Mouse (Mus musculus): ENCODE data around the gene Mpst.

The Mpst gene

DNA sequence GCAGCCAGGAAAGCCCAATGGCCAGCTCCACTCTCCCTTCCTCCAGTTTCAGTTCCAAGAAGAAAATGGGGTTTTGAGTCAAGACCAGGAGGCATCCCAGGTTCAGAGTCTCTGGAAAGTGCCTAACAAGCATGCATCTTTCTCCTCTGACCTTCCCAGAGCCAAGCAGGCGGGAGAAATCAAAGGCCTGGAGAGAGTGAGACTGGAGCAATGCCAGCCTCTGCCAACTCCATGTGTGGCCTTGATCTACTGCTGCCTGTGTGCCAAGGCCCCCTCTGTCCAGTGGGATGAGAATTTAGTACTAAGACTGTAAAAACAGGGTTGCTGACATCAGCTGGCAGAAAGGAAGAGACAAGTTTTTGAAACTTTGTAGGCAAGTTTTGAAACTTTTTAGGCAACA is 2.3 kb upstream of the Mpst start:
- DNase-seq (ENCODE audit: low spot score in 2 of 2) = no peak

DNA sequence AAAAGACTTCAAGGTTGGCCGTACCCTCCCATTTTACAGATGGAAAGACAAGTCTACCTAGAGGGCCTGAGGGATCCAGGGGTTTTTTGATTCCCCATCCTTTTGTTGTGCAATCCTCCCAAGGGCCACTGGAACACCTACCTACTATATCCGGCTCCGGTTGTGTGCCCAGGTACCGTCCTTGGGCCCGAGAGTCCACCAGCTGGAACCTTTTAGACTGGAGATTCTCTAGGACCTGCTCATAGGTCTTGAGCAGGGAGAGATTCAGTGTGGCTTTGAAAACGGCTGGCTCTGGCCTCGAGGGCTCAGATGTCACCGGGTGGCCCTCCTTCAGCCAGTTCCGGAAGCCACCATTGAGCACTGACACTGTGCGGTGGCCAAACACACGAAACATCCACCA is 1.1 kb upstream of the Mpst start:
- DNase-seq (ENCODE audit: low spot score in 2 of 2) = no peak

DNA sequence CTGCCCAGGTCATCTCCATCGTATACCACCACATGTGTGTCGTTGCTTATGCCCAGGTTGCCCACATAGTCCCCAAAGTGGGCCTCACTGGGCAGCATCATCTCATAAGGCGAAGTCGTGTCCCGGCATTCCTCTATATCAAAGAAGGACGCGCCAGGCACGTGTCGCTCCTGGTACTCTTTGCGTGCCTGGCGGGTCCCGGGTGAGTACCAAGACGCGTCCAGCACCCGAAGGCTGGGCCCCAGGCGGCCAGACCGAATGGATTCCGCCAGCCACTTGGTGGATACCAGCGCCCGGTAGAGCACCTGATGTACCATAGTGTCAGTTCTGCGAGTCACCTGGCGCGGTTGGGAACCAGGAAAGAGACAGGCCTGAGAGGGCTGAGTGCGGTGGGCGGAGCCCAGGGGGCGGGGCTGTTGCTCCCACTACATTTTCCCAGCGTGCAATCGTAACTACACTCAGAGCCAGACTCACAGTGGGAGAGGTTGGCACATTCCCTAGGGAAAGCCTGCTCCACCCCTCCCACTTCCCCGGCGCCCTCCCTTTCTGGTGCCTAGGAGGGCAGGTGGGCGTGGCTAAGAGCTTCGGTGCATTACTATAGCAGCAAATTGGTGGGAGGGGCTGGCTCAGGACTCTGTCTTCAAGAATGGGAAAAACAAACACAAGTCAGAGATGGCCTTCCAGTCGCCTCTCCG is 552 bp upstream of the Mpst start, which contains the start of gene Tst:
Gene Tst (minus strand): TSS at position 391 of the 695 bp plus-strand sequence.
- peak; percentile 71 to 72 for DNase-seq (ENCODE audit: low spot score in 2 of 2)

DNA sequence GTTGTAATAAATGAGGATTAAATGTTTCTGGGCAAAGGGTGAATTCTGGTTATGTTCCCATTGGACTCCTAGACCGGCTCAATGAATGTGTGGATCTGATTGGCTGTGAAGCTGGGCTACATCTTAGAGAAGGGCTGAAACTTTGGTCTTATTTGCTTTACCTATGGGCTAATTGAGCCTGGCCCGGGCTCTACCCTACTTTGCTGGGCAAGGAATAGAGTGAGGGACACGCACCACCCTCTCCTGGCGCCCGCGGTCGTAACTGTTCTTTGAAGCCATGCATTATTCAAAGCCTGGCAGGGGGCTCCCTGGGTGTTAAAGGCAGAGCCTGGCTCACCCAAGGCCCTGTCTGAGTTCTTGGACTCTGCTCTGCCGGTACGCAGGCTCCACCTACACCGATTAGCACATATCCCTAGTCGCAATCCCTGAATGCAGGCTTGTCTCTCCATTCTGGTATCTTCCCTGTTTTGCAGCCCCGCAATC is 3.4 kb downstream of the Mpst start:
- DNase-seq (ENCODE audit: low spot score in 2 of 2) = no peak

DNA sequence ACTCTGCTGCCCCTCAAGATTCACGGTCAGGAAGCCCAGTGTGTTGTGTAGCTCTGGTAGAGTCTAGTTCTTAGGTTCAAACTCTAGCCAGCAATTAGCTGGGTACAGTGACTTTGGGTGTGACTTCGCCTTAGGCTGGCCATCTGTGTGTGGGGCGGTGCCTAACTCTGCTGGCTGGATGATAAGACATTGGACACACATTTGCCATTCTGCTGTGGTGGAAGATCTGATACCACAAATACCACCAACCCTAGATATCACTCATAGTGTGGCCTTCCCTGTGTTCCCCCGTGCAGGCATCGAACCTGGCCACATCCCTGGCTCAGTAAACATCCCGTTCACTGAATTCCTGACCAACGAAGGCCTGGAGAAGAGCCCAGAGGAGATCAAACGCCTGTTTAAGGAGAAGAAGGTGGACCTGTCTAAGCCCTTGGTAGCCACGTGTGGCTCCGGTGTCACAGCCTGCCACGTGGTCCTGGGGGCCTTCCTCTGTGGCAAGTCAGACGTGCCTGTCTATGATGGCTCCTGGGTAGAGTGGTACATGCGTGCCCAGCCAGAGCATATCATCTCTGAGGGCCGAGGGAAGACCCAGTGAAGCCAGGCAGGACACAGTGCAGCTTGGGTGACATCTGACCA is 7.0 kb downstream of the Mpst start:
- DNase-seq (ENCODE audit: low spot score in 2 of 2) = no peak

DNA sequence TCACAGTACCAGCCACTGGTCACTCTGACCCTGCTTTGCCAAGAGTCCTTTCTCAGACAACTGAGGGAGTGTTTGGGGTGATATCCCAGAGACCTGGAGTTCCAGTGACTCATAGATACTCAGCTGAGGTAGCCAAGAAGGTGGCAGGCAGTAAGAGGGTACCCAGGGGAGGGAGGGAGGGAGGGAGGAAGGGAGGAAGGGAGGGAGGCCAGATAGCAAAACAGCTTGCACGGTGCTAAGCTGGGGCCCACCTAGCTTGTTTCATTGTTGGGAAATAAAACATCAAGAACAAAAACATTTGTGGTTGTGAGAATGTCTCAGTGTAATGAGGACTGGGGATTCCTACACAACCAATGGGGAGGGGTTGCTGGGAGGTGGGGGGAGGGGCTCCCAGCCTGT is 7.5 kb downstream of the Mpst start:
- no peak for DNase-seq (ENCODE audit: low spot score in 2 of 2)

DNA sequence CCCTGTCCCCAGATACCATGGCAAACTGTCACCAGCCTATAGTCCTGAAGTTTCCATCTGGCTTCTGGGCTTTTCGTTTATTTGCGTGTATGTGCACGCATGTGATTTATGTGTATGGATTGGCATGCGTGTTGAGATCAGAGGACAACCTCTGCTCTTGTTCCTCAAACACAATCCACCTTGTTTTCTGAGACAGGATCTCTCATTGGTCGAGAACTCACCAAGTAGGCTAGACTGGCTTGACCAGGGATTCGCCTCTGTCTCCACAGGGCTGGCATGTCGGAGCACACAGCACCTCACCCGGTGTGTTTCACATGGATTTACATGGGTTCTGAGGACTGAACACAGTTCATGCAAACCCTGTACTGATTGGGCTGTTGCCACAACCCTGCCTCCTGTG is 7.9 kb downstream of the Mpst start:
- no peak for DNase-seq (ENCODE audit: low spot score in 2 of 2)

DNA sequence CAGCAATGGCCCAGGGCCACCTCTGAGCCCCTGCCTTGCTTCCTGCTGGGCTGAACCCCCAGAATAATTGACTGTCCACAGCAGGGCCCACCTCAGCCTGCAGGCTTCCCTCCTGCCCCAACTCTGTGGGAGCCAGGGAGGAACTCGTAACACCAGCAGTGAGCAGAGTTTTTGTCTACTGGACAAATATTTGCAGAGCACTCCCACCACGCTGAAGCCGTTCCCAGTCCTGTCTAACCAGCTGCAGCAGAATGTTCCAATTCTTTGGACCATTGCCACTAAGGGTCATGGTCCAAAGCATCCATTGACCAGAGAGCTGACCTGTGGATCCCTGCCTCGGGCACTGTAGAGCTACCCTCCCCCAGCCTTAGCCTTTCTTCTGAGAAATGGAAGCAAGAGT is 10.7 kb downstream of the Mpst start:
- no peak for DNase-seq (ENCODE audit: low spot score in 2 of 2)

DNA sequence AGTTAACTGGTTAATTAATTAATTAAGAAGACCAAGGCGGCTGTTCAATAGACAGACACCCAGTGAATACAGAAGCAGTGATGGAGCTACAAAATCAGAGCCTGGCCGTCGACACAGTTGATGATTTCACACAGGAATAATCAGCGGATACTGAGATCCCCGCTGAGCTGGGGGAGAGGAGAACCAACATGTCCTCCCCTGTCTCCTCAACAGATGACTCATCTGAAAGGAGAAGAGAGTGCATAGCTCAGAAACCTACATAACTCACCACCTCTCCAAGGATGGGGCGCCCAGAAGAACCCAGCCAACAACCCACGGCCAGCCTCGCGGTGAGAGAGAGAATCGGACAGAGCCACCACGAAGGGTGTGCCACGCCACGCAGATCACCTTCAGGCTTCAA is 14.2 kb downstream of the Mpst start:
- no peak for DNase-seq (ENCODE audit: low spot score in 2 of 2)

DNA sequence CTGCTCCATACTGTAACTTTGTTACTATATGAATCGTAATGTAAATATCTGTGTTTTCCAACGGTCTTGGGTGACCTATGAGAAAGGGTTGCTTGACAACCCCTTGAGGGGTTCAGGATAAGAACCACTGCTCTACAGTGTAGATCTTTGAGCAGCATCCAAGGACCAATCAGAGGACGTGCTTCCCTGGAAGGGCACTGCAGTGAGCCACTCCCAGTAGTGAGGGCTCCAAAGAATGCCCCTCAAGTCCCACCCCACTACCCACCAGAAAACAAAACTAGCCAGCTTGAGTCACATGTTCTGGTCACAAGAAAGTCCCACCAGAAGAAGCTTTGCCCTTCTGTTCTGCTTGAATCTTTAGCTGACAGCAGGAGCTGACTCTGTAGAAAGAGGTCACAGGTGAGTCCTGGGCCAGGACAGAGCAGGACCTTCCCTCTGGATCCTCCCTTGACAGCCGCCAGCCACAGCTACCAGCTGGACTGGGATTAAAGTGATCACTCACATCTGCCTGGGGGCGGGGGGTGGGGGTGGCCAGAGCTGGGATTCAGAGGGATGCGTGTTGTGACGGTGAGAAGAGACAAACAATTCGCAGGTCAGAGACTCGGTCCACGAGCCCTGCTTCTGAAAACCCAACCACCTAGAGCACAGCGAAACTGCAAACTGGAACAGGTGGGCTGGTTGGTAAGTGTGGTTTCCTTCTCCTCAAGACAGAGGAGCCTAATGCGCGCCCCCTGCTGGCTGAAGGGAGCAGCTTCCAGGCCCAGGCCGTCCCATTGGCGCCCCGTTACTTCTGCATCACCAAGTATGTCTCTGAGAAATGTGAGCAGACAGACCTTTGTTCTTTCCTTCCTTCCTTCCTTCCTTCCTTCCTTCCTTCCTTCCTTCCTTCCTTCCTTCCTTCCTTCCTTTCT is 16.1 kb downstream of the Mpst start:
- peak; percentile 72 to 85 for DNase-seq (ENCODE audit: low spot score in 2 of 2)

DNA sequence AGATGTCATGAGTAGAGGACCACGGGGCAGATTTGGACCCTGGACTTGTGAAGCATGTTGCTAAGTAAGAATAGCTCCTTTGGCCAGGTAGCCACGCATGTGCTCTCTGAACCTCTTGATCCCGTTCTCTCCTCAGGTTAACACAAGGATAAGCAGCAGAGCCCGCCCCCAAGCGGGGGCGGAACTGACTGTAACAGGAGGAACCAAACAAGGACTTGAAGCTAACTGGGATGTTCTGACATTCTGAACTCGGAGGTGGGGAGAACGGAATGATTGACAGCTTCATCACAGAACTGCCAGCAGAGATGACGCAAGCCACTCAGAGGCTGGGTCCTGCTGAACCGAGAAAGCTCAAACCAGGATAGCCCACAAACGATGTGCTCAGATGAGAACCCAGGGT is 18.3 kb downstream of the Mpst start:
- DNase-seq (ENCODE audit: low spot score in 2 of 2) = no peak

DNA sequence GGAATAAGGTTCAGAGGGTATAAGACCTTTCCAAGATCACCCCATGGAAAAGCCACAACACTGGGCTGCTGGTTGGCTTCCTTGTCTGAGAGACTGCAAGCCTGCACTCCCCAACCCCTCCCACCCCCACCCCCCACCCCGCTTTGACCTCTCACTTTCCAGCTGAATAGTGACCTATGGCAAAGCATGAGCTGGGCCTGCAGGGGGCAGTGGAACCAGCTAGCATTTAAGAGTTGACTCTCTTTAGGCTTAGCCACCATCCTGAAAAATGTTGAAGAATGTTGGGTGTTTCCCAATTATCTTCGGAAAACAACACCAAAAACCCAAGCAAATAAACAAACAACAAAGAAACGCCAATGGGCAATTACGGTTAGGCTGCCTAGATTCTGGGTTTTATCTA is 19.0 kb downstream of the Mpst start:
- no peak for DNase-seq (ENCODE audit: low spot score in 2 of 2)

DNA sequence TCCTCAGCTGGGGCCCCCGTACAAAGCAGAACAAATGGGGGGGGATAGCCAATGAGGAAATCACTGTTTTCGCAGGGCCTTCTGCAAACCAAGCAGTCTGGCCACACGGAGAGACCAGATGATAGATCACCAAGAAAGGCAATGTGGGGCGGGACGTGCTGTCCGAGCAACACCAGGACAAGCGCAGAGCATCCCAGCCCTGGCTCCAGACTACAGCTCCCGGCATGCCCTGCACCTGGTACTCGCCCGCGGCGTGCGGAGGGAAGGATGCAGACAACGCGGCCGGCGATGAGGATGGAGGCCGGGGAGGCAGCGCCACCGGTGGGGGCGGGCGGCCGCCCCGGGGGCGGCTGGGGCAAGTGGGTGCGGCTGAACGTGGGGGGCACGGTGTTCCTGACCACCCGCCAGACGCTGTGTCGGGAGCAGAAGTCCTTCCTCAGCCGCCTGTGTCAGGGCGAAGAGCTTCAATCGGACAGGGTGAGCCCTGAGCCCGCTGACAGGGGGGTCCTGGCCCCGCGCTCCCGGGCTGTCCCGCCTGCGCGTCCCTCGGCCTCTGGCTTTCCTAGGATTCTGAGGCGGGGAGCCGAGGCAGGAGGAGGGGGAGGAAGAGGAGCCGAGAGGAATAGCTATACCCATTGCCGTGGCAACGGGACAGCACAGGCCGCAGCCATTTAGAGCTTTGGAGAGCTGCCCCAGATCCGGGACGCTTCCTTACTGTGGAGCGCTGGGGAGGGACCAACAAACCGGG is 22.3 kb downstream of the Mpst start, which contains the start of gene Kctd17:
Gene Kctd17 (plus strand): TSS at position 174 of the 748 bp plus-strand sequence.
- peak; percentile 52 to 66 for DNase-seq (ENCODE audit: low spot score in 2 of 2)

DNA sequence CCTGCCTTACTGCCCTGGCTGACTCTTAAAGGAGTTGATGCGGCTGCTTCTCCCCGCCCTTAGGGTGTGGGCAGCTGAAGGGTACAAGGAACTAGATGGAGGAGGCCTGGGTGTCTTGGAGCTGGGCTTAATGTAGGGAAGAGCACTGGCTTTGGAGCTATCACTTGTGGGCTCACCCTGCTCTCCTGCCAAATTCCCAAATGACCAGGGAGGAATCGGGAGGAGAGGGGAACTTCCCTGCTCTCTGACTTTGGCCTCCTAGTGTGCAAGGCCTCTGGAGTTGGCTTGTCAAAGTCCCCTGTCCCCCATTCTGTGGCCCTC is 22.9 kb downstream of the Mpst start:
- no peak for DNase-seq (ENCODE audit: low spot score in 2 of 2)

DNA sequence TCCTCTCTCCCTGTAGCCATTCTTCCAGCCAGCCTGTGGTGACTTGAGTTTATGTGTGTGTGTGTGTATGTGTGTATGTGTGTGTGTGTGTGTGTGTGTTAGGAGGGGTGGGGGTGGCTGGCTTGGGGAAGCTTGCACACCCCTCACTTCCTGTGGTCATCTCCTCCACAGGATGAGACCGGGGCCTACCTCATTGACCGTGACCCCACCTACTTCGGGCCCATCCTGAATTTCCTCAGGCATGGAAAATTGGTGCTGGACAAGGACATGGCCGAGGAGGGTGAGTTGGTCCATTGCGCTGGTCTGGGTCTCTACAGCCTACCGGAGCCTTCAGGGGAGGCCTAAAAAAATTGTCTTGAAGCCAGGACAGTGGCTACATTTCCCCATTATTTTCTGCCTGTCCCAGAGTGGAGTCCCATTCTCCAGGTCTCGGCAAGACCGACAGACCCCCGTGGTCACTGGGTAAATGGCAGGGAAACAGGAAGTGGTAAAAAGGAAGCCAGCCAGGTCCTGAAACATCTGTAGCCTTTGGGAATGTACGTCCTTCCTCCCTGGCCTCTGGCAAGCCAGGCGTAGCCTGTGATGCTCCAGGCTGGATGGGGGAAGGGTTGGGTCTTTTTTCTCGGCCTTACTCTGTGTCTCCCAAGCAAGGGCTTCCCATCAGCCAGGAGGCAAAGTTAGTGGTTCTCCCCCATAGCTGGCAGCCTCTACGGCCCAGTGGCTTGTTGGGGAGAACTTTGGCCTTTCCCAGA is 23.8 kb downstream of the Mpst start:
- no peak for DNase-seq (ENCODE audit: low spot score in 2 of 2)

DNA sequence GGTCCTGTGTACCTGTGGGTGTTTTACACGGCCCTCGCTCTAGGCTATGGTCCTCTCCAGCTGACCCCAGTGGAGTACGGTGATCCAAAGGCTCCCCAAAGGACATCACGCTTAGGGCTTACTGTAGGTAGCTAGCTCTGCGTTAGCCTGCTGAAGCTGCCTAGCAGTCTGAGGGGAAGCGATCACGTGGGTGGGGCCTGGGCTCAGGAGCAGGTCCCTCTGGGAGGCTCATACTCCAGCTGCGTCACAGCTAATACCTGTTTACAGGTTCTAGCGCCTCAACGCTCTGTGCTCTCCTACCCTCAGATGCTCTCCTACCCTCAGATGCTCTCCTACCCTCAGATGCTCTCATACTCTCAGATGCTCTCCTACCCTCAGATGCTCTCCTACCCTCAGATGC is 24.7 kb downstream of the Mpst start:
- DNase-seq (ENCODE audit: low spot score in 2 of 2) = no peak

DNA sequence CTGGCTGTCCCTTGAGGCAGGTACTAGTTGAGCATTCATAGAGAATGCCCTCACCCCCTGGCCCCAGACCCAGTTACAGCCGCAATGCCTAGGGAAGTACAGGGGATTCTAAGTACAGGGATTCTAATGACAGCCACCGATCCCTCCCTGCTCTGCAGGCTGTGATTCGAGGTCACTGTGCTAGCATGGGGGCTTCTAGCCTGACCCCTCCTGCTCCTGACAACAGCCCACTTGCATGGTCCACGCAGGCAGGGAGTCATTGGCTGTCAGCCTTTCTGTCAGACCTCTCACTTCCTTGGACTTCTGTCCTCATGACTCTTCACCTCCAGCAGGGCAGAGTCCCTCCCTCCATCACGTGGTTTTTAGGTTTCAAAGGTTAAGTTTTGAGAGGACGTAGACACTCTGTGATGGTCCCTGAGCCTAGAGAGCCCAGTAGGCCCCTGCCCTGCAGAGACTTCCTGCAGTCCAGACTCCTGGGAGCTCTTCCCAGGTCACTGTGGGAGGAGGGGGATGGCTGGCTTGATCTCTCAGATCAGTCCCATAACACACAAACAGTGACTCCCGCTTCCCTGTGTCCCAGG is 25.4 kb downstream of the Mpst start:
- DNase-seq (ENCODE audit: low spot score in 2 of 2) = no peak

DNA sequence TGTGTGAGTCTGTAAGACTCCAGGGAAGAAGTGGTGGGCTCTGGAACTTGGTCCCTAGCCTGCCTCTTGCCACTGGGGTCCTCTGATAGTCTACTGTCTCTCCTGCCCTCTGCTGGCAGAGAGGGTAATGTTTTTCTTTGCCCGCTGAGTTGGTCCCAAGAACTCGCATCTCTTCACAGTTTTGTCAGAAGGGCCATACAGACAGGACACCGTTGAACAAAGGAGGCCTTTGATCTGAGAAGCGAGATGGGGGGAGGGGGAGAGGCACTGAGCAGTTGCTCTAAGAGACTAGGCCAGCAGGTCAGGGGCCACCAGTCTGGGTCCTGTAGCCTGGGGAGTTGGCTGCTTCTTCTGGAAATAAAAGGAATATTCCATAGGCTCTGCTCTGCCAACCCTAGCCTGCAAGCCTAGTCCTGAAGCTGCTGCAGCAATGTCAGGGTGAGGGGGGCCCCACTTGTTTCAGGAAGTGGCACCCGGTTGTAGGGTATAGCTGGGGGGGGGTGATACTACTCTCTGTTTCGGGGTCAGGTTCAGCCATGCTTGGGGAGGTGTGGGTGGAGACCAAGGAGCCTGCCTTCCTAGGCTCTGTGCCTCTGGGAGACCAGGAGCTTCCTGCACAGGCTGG is 28.8 kb downstream of the Mpst start:
- DNase-seq (ENCODE audit: low spot score in 2 of 2) = no peak

DNA sequence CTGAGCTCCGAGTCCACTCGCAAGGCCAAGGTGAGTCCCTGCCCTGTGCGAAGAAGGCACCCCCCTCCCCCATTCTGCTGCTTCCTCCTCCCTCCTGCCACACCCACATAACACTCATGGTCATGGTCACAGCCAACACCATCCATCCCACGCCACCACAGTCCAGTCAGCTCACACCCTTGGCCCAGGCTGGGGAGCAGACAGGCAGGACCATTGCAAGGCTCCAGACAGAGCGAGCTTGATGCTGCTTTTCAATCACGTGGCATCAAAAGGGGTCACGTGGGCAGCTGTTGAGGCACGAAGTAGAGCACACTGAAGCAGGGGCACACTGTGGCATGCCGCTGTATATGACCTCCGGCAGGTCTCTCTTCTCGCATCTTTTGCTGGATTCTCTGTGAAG is 29.5 kb downstream of the Mpst start:
- no peak for DNase-seq (ENCODE audit: low spot score in 2 of 2)
